Mouse (Mus musculus) macrophage (primary cell): Measurements from ENCODE around the gene Kalrn. TPM values are rescaled to one million over a fixed set of nuclear protein-coding genes. Genes with fewer than 3 reads are reported as not detected.

Experiments
- H3K27ac ChIP-seq: fragments of 350-480 bp; formaldehyde crosslinking; 2 replicates; pipeline ENCODE4 v1.9.0; 2021
- H3K36me3 ChIP-seq: fragments of 350-480 bp; formaldehyde crosslinking; 2 replicates; pipeline ENCODE4 v1.9.0; 2021; ENCODE audit errors: inconsistent target
- H3K4me3 ChIP-seq: fragments of 350-480 bp; formaldehyde crosslinking; 2 replicates; pipeline ENCODE4 v1.9.0; 2021; ENCODE audit errors: inconsistent target
- H3K79me2 ChIP-seq: fragments of 350-480 bp; formaldehyde crosslinking; 2 replicates; pipeline ENCODE4 v1.9.0; 2021; ENCODE audit errors: inconsistent target
- WGBS: methylation state at CpG from one replicate; pipeline ENCODE4 v1.1.7; 2026; ENCODE audit warnings: inconsistent platforms; ENCODE audit not compliant: missing documents; 5-methylcytosine and 5-hydroxymethylcytosine counted together
- polyA plus RNA-seq: library from polyadenylated mRNA; stranded (reverse); fragments of 250-400 nt; gene quantifications from 3 replicates; pipeline ENCODE4 v1.2.4, GENCODE M21; 2018; ENCODE audit warnings: inconsistent platforms

Kalrn gene
- polyA plus RNA-seq, 1 experiment from 2014 or later, result 0.32 TPM

DNA sequence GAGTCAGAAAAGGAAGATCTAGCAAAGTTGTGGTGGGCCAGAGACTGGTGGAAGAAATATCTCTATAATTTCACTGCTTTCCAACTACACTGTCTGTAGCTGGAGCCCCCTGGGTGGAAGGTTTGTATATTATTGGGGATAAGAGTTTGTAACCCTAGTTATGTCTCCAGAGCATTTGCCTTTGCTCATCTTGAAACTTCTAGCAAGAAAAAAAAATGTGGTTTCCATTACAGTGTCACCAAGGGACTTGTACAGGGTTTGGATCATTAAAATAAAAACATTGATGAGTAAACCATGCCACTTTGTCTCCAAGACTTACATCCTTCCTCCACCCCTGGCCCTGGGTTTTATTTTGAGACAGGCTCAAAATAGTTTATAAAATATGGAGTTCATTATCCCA, 71.2 kb downstream of the Kalrn start:
- H3K79me2 ChIP-seq, result no peaks in the 10 kb centered on the region
- H3K36me3 ChIP-seq, result no peaks in the 10 kb centered on the region
- no peak overlapping the region for H3K27ac ChIP-seq
- H3K4me3 ChIP-seq, result no peak overlapping the region

DNA sequence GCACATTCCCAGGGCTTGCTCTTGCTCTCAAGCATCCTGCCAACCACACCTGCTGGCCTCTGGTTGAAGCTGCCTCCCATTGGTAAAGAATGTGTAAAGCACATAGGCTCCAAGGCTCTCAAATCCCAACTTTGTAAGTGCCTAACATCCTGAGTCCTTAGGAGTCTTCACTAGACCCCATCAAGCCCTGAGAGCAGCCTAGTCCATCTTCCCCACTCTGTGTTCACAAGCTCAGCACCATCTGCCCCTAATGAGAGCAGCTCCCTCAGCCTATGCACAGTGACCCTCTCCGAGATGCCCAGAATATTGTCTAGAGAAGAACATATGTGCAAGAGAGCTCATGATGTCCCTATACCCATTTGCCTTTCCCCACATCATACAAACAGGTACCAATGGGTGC, 78.6 kb downstream of the Kalrn start:
- no peak overlapping the region for H3K27ac ChIP-seq
- H3K4me3 ChIP-seq, result no peak overlapping the region
- 75% methylated on average over 1 of the region's 1 CpGs for WGBS
- H3K79me2 ChIP-seq, result no peaks in the 10 kb centered on the region
- no peaks in the 10 kb centered on the region for H3K36me3 ChIP-seq

DNA sequence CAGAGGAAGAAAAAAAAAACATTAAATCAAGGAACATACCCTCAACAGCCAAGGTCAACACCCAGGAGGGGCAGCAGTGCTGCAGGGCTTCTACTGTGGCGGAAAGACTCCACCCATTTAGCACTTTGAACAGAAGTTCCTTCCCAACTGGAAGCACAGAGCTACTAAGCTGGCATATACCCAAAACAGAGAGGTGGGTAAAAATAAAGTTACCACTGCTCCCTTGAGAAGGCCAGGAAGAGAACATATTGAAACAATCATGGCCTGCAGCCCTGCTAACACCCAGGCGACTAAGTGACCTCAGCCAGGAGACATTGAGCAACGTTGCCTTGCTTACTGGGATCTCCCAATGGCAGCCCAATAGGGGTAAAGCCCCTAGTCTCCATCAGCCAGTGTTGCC, 79.4 kb downstream of the Kalrn start:
- no peaks in the 10 kb centered on the region for H3K79me2 ChIP-seq
- no peak overlapping the region for H3K4me3 ChIP-seq
- 83% methylated on average over 3 of the region's 3 CpGs for WGBS
- no peak overlapping the region for H3K27ac ChIP-seq
- H3K36me3 ChIP-seq, result no peaks in the 10 kb centered on the region

DNA sequence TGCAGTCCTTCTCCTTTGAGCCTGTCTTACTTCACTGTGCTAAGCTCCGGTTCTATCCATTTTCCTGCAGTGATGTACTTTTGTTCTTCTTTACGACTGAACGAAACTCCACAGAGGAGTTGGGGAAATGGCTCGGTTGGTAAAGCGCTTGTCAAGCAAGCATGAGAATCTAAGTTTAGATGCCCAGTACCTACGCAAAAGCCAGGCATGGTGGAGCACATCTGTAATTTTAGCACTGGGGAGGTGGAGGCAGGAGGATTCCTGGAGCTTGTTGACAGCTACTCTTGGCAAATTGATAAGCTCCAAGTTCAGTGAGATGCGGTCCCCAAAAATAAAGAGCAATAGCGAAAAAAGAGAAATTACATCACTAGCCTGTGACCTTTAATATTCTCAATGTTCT, 82.1 kb downstream of the Kalrn start:
- Histone ChIP-seq H3K4me3 (no peak overlapping the region), H3K36me3 (no peaks in the 10 kb centered on the region), H3K27ac (no peak overlapping the region), H3K79me2 (no peaks in the 10 kb centered on the region)
- WGBS, result 91% methylated on average over 8 of the region's 8 CpGs

DNA sequence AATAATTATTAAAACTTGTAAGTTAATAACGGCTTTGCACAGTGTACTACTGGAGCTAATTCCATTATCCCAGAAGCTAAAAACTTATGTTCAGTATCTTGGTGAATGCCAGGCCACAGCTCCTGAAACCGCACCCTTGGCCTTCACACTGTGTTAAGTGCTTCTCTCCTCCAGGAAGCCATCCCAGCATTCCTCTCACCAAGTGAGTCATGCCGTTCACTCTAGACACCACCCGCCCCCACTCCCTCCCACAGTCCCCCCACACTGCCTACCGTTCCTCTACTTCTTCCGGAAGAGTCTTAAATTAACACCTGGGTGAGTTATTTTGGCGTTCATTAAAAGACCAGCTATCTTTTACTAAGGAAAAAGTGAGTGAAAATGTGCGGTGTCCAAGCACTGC, 82.8 kb downstream of the Kalrn start:
- no peaks in the 10 kb centered on the region for H3K79me2 ChIP-seq
- WGBS, result 34% methylated on average over 8 of the region's 8 CpGs
- H3K4me3 ChIP-seq, result no peak overlapping the region
- no peak overlapping the region for H3K27ac ChIP-seq
- H3K36me3 ChIP-seq, result no peaks in the 10 kb centered on the region

DNA sequence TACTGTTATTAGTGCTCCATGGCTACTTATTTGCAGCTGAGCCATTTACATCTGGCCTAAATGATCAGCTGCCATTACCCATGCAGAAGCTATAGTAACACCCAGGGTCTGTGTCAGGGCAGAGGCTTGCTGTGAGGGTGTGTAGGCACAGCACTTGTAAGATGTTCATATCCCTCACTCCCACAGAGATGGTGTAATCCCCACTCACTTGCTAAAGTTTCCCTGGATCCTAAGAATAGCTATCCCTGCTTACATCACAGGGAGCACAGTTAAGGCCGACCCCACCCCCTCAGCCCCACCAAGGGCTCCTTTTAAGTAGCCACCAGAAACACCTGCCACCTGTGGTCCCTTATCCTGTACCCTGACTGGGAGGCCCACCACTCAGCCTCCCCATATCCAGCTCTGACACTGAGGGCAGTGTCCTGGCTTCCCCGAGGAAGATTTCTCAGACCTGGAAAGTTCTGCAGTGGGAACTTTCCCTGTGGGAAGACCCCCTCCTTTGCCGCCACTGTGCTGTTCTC, 83.5 kb downstream of the Kalrn start:
- Histone ChIP-seq H3K4me3 (no peak overlapping the region), H3K79me2 (no peaks in the 10 kb centered on the region), H3K27ac (no peak overlapping the region), H3K36me3 (no peaks in the 10 kb centered on the region)
- WGBS, result 73% methylated on average over 3 of the region's 3 CpGs

DNA sequence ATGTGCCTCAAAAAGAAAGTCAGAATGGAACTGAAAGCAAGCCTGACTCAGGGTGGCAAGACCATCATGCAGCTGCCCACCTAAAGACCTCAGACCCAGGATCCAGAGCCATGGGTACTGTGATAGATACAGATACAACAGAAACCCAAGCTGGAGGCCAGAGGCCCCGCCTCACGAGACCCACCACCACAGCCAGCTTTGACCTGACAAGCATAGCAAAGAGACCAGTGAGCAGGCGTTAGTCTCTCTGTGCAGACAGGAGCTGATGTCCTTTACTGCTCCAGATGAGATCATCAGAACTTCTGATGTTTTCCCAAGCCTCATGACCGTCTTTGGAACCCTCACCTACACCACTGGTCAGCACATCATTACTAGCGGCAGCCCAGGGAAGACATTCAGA, 85.5 kb downstream of the Kalrn start:
- WGBS, result 92% methylated on average over 5 of the region's 5 CpGs
- H3K36me3 ChIP-seq, result no peaks in the 10 kb centered on the region
- H3K79me2 ChIP-seq, result no peaks in the 10 kb centered on the region
- H3K4me3 ChIP-seq, result no peak overlapping the region
- H3K27ac ChIP-seq, result no peak overlapping the region

DNA sequence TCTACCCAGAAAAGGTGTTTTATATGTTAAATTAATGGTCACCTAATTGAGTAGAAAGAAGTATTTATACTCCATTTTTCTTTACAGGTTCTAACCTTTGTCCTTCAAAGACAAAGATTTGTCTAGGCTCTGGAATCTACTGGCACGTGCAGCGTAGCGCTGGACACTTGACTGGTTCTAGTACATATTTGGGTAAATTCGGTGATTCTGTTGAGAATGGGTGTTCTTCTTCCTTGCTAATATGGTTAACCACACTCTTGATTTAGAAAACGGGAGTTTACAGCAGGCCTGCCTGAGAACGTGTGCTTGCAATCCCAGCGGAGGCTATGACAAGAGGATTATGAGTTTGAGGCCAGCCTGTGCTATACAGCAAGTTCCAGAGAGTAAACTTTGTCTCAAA, 86.1 kb downstream of the Kalrn start:
- Histone ChIP-seq H3K36me3 (no peaks in the 10 kb centered on the region), H3K27ac (no peak overlapping the region), H3K4me3 (no peak overlapping the region), H3K79me2 (no peaks in the 10 kb centered on the region)
- 94% methylated on average over 7 of the region's 7 CpGs for WGBS

DNA sequence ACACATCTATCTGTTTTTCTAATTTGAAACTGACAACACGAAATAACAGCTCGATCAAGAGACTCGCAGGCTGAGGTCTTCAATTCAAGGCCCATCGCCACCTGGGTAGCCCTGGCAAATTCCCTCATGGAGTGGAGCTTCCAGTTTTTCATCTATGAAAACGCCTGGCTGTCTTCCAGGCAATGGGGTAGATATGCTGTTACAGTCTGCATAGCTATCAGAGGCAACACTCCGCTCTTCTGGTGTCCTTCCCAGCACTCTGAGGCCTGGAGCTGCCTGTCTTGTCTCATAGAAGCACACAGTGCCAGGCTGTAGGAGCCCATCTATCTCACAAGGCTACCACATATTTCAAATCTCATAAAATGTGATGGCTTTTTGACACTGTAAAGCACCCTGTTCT, 87.8 kb downstream of the Kalrn start:
- Histone ChIP-seq H3K79me2 (no peaks in the 10 kb centered on the region), H3K4me3 (no peak overlapping the region)
- 85% methylated on average over 6 of the region's 6 CpGs for WGBS

DNA sequence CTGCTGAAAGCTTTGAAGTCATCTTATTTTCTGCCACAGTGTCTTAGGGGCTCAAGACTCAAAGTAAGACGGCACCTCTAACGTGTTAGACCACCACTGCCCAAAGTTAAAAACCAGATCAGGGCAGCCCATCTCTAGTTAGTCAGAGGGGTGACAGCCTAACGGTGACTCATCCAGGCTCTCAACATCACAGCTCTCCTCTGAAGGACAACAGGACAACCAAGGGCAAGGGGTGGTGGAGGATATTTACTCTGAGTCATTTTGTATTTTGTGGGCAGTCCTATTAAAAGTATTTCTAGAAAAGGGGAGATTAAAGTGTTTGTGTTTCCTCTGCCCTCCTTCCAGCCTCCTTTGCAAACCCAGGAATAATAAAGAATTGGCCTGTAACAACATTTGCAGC, 88.4 kb downstream of the Kalrn start:
- Histone ChIP-seq H3K4me3 (no peak overlapping the region), H3K79me2 (no peaks in the 10 kb centered on the region), H3K36me3 (no peaks in the 10 kb centered on the region), H3K27ac (no peak overlapping the region)
- WGBS, result 86% methylated on average over 3 of the region's 3 CpGs

More for the DNA sequence above, 87.8 kb downstream of the Kalrn start:
- Histone ChIP-seq H3K36me3 (no peaks in the 10 kb centered on the region), H3K27ac (no peak overlapping the region)

DNA sequence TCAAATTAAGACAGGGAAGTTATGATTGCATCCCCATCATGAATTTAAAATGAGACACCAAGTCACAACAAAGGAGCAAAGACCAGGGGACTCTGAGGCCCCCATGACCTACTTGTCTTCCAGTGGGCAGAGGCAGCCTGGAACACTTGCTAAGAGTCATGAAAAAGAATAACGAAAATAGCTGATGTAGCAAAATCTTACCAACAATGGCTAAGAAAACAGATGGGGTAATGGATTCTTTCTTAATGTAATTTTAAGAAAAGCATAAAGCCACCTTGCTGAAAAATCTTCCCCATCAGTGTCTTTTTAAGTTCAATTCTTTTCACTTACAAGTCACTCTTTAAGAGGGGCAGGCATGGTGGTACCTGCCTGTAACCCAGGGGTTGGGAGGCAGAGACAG, 89.1 kb downstream of the Kalrn start:
- H3K79me2 ChIP-seq, result no peaks in the 10 kb centered on the region
- no peaks in the 10 kb centered on the region for H3K36me3 ChIP-seq
- no peak overlapping the region for H3K27ac ChIP-seq
- 100% methylated on average over 1 of the region's 1 CpGs for WGBS
- H3K4me3 ChIP-seq, result no peak overlapping the region

DNA sequence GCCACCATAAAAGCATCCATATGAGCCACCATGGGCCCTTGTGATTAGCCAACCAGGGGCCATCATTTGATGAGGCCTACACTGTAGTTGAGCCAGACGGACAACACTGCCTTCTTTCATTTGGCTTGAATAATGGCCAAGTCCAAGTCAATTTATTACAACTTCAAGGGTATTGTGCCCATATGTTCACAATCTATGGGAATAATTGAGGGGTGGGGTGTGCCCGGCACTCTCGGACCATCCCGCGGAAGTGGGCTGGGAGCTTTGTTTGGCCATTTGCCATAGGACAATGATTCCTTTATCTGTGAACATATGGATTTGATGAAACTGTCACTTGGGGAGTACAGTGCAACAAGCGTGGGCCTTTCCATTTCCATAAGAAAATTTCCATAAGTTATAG, 89.6 kb downstream of the Kalrn start:
- no peaks in the 10 kb centered on the region for H3K36me3 ChIP-seq
- WGBS, result 96% methylated on average over 5 of the region's 6 CpGs
- H3K27ac ChIP-seq, result no peak overlapping the region
- no peaks in the 10 kb centered on the region for H3K79me2 ChIP-seq
- no peak overlapping the region for H3K4me3 ChIP-seq

DNA sequence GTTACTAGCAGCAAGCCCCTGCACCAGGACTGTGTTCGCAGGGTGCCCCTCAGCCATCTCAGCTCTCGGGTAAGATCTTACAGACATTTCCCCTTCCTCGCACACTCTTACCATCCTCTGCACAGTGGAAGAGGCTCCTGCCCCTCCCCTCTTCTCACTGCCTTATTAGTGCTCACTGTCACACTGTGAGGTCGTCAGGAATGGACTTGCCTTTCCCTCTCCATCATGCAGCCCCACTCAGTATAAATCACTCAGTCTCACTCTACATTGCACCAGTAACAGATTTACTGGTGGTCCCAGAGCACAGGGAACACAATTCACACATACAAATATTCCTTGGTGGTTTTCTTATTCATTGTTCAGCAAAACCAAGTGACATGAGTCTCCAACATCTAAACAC, 98.6 kb downstream of the Kalrn start:
- Histone ChIP-seq H3K4me3 (no peak overlapping the region), H3K79me2 (no peaks in the 10 kb centered on the region), H3K36me3 (no peaks in the 10 kb centered on the region), H3K27ac (no peak overlapping the region)
- 89% methylated on average over 4 of the region's 4 CpGs for WGBS

DNA sequence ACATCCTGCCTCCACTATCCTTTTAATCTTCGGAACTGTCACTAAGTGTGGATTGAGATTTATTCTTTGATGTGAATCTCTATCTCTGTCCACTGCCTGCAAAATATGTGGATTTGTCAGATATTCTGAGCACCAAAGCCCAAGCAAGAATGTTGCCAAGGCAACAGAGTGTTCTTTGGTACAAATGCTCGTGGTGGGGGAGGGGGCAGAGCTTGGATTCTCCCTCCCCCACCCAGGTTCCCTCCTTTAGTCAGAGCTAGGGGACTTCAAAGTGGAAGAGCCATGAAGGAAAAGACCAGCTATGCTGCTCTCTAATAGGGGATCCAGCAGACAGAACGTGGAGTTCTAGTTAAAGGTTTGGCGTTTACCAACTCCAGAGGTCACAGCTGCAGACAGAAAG, 99.4 kb downstream of the Kalrn start:
- H3K79me2 ChIP-seq, result no peaks in the 10 kb centered on the region
- no peak overlapping the region for H3K4me3 ChIP-seq
- H3K36me3 ChIP-seq, result no peaks in the 10 kb centered on the region
- 87% methylated on average over 4 of the region's 4 CpGs for WGBS
- H3K27ac ChIP-seq, result no peak overlapping the region

DNA sequence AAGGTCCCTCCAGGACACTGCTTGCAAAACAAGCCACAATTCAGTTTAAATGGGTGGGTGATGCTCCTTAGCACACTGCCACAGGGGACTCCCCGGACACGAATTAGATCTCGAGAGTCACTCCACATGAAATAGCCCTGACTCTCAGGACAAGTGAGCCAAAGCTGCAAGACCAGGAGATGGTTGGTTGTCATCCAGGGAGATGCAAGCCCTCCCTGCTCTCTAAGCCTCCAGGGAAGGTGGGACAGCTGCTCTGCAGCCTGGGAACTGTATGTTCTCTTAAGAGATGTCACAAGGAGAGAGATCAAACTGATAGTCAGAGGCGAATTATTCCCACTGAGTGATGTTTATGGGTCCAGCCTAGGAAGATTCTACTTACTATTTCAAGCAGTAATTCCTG, 101.9 kb downstream of the Kalrn start:
- Histone ChIP-seq H3K4me3 (no peak overlapping the region), H3K79me2 (no peaks in the 10 kb centered on the region), H3K27ac (no peak overlapping the region), H3K36me3 (no peaks in the 10 kb centered on the region)
- WGBS, result 85% methylated on average over 4 of the region's 4 CpGs

DNA sequence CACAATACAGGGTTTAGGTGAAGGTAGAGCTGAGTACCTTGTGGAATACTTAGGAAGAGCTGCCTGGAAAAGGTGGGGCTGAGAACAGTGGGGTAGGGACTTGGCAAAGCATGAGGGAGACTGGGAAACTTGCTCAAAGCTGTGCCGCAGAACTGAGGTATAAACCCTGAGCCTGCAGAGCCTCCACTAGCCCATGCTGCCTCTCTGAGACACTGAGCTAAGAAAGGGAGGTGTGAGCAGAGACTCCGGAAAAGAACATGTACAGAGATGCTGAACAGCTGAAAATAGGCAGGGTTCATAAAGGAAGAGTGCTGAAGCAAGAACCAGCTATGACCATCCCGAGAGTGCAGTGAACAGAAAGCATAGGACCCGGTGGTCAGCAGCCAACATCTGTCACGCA, 103.0 kb downstream of the Kalrn start:
- Histone ChIP-seq H3K79me2 (no peaks in the 10 kb centered on the region), H3K27ac (no peak overlapping the region), H3K4me3 (no peak overlapping the region), H3K36me3 (no peaks in the 10 kb centered on the region)
- 96% methylated on average over 5 of the region's 5 CpGs for WGBS
